Comparison of ENCODE assay signal across 8 mouse cellular contexts in genomic region chr3:35932735-35933404, GRCm38 (mm10). TPM values are rescaled to one million over a fixed set of nuclear protein-coding genes. Genes with fewer than 3 reads are reported as not detected.
A peak's percentile ranks its signal among the peaks of the same experiment; 100 is the strongest.
DNase-seq lines count a peak whose midpoint lies in the region; ATAC-seq and TF ChIP-seq lines count a peak whose summit lies in the region.

No protein-coding gene starts in this region.

- no peak for TF ChIP-seq CTCF in E14TG2a.4 (conservative IDR thresholded peaks at IDR 0.05; ENCODE audit: low read length)
- TF ChIP-seq CTCF in layer of hippocampus, adult 2 months (conservative IDR thresholded peaks at IDR 0.05) = no peak
- no peak for TF ChIP-seq CTCF in lung, embryonic 14.5 days (IDR thresholded peaks at IDR 0.05; ENCODE audit: low read depth)

- peak overlapping the region; percentile 91 for H3K4me2 ChIP-seq in forebrain, embryonic 15.5 days (replicated peaks)
- peak overlapping the region; percentile 86 for H3K4me2 ChIP-seq in lung, embryonic 14.5 days
- peak overlapping the region; percentile 69 for H3K4me2 ChIP-seq in neural tube, embryonic 15.5 days

- peaks cover 21% of the 10 kb centered on the region for H3K36me3 ChIP-seq in E14TG2a.4 (ENCODE audit: insufficient read depth, low read length)
- H3K36me3 ChIP-seq in forebrain, embryonic 15.5 days = no peaks in the 10 kb centered on the region
- H3K36me3 ChIP-seq in lung, embryonic 14.5 days (ENCODE audit: insufficient read depth) = 0 out of 2 replicates have a peak, but pooled peaks cover 2% of the 10 kb centered on the region
- H3K36me3 ChIP-seq in neural tube, embryonic 15.5 days = 0 out of 2 replicates have a peak, but pooled peaks cover 3% of the 10 kb centered on the region

- DNase-seq in cerebellum, adult 11 months = peak; percentile 78
- peak; percentile 72 for DNase-seq in heart, postnatal 25 days (ENCODE audit: low spot score)
- DNase-seq in layer of hippocampus, adult 2 months (ENCODE audit: low spot score in 2 of 2) = peak; percentile 76 to 79
- peak; percentile 87 for DNase-seq in lung, embryonic 14.5 days
- peak; percentile 84 for DNase-seq in testis, postnatal 10 days (ENCODE audit: low spot score)

- H3K4me3 ChIP-seq in E14TG2a.4 (replicated peaks; ENCODE audit: low read length) = peak overlapping the region; percentile 89
- peak overlapping the region; percentile 73 for H3K4me3 ChIP-seq in forebrain, embryonic 15.5 days
- H3K4me3 ChIP-seq in layer of hippocampus, adult 2 months = peak overlapping the region; percentile 80
- peak overlapping the region; percentile 84 for H3K4me3 ChIP-seq in lung, embryonic 14.5 days (ENCODE audit: low read depth, low read length)
- H3K4me3 ChIP-seq in neural tube, embryonic 15.5 days (replicated peaks) = peak overlapping the region; percentile 93

- H3K27me3 ChIP-seq in E14TG2a.4 (ENCODE audit: insufficient read depth, low read length) = no peaks in the 10 kb centered on the region
- H3K27me3 ChIP-seq in forebrain, embryonic 15.5 days = no peaks in the 10 kb centered on the region
- H3K27me3 ChIP-seq in lung, embryonic 14.5 days (ENCODE audit: insufficient read depth, low read length) = no peaks in the 10 kb centered on the region
- no peaks in the 10 kb centered on the region for H3K27me3 ChIP-seq in neural tube, embryonic 15.5 days (replicated peaks)

- H3K27ac ChIP-seq in forebrain, embryonic 15.5 days (replicated peaks) = peak overlapping the region; percentile 82
- peak overlapping the region; percentile 90 for H3K27ac ChIP-seq in layer of hippocampus, adult 2 months
- H3K27ac ChIP-seq in lung, embryonic 14.5 days (ENCODE audit: low read depth) = peak overlapping the region; percentile 91
- H3K27ac ChIP-seq in neural tube, embryonic 15.5 days (replicated peaks) = peak overlapping the region; percentile 84

- peak overlapping the region; percentile 73 for H3K9ac ChIP-seq in forebrain, embryonic 15.5 days (replicated peaks)
- H3K9ac ChIP-seq in lung, embryonic 14.5 days = peak overlapping the region; percentile 98
- peak overlapping the region; percentile 97 for H3K9ac ChIP-seq in neural tube, embryonic 15.5 days (replicated peaks)

- H3K9me3 ChIP-seq in E14TG2a.4 (ENCODE audit: low read length) = no peaks in the 10 kb centered on the region
- H3K9me3 ChIP-seq in forebrain, embryonic 15.5 days = no peaks in the 10 kb centered on the region
- no peaks in the 10 kb centered on the region for H3K9me3 ChIP-seq in lung, embryonic 14.5 days (ENCODE audit: low read depth, low read length)
- H3K9me3 ChIP-seq in neural tube, embryonic 15.5 days (replicated peaks) = no peaks in the 10 kb centered on the region

- ATAC-seq in forebrain, embryonic 15.5 days (replicated peaks) = peak; percentile 96
- ATAC-seq in lung, embryonic 14.5 days (ENCODE audit: insufficient read depth) = peak; percentile 89
- peak; percentile 95 for ATAC-seq in neural tube, embryonic 15.5 days (ENCODE audit: low FRiP score)

- intact Hi-C loops in heart, postnatal 25 days (cut with DNase I) = loop anchor here (5.0 kb wide), 2 partner anchors 64 to 181 kb away; partner anchors contain the start of gene Atp11b

- H3K4me1 ChIP-seq in E14TG2a.4 (replicated peaks; ENCODE audit: low read depth, low read length) = peaks cover 27% of the 10 kb centered on the region
- H3K4me1 ChIP-seq in forebrain, embryonic 15.5 days = peaks cover 32% of the 10 kb centered on the region
- H3K4me1 ChIP-seq in lung, embryonic 14.5 days (ENCODE audit: insufficient read depth) = peaks cover 4% of the 10 kb centered on the region
- H3K4me1 ChIP-seq in neural tube, embryonic 15.5 days = peaks cover 30% of the 10 kb centered on the region

- under 1% methylated on average over 57 of the region's 73 CpGs for WGBS in forebrain, embryonic 15.5 days
- under 1% methylated on average over 51 of the region's 73 CpGs for WGBS in lung, embryonic 14.5 days
- WGBS in neural tube, embryonic 15.5 days = under 1% methylated on average over 58 of the region's 73 CpGs

RNA-seq across cellular contexts. Expression of gene Dcun1d1, which starts 4.4 kb away (rescaled TPM):
- 115 and 118 TPM in 2 replicates for polyA plus RNA-seq in forebrain, embryonic 15.5 days (2015; fragmentation: Nextera tagmentation; extraction: Ambion mirVana)
- total RNA-seq in heart, postnatal 25 days (2021) = 10 to 100 TPM; 55.8 to 59.2 TPM
- total RNA-seq in layer of hippocampus, adult 2 months (2021) = 10 to 100 TPM; 69.6 to 81.1 TPM
- polyA plus RNA-seq in lung, embryonic 14.5 days (2014; fragmentation: Nextera tagmentation; extraction: Ambion mirVana) = 97.7 and 102 TPM in 2 replicates
- 99.5 and 101 TPM in 2 replicates for polyA plus RNA-seq in neural tube, embryonic 15.5 days (2015; fragmentation: Nextera tagmentation; extraction: Ambion mirVana)

Comparison
In these comparisons a context has a peak if more than half of its experiments do, and no peak if none do; other contexts are left out.
1. Peak in every context shown above with its lines: DNase-seq, ATAC-seq, H3K4me3 ChIP-seq and H3K27ac ChIP-seq.